Mouse (Mus musculus): ENCODE results near the gene Szrd1. TPM values are rescaled to one million over a fixed set of nuclear protein-coding genes. Genes with fewer than 3 reads are reported as not detected.

The Szrd1 gene
- 51.7 and 59.0 TPM in 2 replicates for total RNA-seq (2017)

DNA sequence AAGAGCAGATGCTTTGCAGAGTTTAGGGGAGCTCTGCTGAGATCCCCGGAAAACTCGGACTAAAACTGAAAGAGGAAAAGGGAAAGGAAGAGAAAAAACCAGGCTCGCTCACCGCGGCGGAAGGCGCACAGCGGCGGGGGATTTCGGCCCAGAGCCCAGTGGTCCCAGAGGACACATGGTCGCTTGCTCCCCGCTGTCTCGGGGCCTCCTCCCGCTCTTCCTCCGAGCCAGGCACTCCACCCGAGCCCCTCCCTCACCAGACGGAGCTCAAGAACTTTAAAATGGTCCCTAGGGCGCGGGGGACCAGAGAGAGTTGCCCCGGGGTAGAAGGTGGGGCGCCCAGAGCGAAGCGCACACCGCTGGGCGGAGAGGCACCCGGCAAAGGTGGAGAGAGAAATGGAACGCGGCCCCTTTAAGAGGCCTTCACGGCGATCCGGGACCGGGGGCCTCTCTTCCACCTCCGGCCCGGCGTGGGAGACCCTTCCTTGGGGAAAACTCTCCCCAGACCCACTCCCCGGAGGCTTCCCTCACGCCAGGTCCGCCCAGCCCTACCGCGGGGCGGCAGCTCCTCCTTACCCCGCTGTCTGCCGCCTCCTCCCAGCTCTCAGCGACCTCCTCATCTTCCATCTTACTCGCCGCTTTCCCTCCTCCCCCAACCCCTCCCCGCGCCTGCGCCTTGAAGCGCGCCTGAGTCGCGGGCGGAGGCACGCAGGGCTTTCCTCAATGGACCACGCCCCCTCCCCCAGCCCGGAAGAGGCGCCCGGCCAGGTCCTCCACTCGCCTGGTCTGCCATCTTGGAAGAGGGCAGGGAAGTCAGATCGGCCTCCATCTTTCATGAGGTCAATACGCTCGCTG lies at the start of gene Szrd1:
Gene Szrd1 (minus strand): TSS at position 660 of the 855 bp plus-strand sequence.
- ATAC-seq (replicated peaks in 1 of 2; ENCODE audit: insufficient read depth in 1 of 2, low FRiP score in 2 of 2, low TSS enrichment in 1 of 2, low read depth in 1 of 2, poor library complexity in 2 of 2, severe bottlenecking in 2 of 2), result peak; percentile 94

DNA sequence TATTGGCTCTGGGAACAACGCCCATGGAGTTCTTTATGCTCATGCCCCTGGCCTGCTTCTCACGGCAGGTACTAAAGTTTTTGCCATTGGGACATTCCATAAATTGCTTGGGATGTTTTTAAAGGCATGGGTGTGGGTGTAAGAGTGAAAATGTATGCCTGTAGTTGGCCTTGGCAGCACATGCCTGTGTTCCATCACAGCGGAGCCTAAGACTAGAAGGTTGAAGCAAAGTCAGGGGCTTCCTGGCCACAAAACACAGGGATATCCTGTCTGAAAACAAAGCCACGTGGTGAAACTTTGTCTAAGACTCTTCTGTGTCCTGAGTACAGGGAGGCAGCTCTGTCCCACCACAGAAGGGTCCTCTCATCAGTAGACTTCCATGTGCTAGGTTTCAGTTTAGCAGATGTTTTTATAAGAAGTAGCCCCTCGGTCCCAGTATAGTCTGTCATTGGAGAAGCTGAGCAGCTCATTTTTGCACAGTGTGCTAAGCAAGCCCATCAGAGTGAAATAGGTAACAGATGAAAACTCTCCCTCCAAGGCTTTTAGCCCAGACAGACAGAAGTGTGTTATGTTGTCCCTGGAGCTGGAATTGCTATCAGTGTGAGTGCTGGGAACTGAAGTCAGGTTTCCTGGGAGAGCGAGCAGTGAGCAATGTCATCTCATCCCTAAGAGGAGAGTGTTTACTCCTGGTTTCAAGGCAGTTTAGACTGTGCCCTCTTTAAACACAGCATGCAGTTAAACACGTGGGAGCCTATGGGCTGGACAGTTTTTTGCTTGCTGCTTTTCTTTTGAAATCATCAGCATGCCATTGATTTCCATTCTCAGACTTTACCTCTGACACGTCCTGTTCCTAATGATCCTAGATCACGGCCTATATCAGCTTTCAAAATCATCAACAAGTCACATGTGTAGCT lies 47.6 kb upstream of the Szrd1 start:
- ATAC-seq (replicated peaks in 1 of 2; ENCODE audit: insufficient read depth in 1 of 2, low FRiP score in 2 of 2, low TSS enrichment in 1 of 2, low read depth in 1 of 2, poor library complexity in 2 of 2, severe bottlenecking in 2 of 2), result no peak

DNA sequence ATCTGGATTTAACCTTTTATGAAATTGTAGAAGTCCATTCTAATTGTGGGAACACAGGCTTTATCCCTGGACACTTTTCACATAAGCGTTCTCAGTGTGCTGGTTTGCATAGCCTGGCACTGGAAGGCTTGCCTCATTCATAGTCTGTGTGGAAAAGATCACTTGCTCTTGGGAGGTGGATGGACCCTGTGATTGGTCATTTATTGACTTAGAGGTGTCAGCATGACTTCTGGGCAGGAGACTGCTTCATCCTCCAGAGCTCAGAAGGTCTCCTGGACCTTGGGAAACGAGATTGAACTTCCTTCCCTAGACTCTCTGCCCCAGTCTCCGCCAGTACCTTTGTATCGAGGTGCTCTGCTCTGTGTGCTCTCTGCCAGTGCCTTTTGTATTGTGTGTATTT lies 44.9 kb upstream of the Szrd1 start:
- no peak for ATAC-seq (replicated peaks in 1 of 2; ENCODE audit: insufficient read depth in 1 of 2, low FRiP score in 2 of 2, low TSS enrichment in 1 of 2, low read depth in 1 of 2, poor library complexity in 2 of 2, severe bottlenecking in 2 of 2)

DNA sequence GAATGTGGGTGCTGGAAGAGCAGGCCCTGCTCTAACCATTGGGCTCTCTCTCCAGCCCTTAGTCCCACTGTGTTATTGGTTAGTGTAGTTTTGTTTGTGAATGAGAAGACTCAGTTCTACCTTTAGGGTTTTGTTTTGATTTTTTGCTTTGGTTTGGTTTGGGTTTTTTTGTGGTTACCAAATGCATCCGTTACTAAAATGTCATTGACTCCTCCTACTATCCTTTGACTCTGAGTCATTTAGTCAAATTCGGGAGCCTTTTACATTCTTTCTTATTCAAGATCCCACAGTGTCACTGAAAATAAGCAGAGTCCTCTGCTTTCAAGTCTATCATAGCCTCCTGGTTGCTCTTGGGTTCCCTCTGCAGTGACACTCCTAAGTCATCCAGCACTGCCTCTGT lies 44.4 kb upstream of the Szrd1 start:
- no peak for ATAC-seq (replicated peaks in 1 of 2; ENCODE audit: insufficient read depth in 1 of 2, low FRiP score in 2 of 2, low TSS enrichment in 1 of 2, low read depth in 1 of 2, poor library complexity in 2 of 2, severe bottlenecking in 2 of 2)

DNA sequence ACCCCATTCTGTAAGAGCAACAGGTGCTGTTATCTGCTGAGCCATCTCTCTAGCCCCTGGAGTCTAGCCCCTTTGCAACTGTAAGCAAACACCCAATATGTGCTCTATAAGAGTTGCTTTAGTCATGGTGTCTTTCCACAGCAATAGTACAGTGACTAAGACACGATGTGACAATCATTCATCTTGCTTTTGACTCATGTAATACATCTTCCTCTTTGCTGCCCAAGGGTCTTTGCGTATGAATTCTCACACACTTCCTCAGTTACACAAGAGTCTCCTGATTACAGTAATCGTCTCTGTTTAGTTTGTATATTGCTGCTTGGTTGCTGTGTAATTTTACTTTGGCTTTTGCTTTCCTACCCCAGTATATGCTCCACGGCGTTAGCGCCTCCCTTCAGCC lies 42.4 kb upstream of the Szrd1 start:
- peak; percentile 59 to 63; a peak in 3 of 4 replicates for ATAC-seq (replicated peaks in 1 of 2; ENCODE audit: insufficient read depth in 1 of 2, low FRiP score in 2 of 2, low TSS enrichment in 1 of 2, low read depth in 1 of 2, poor library complexity in 2 of 2, severe bottlenecking in 2 of 2)

DNA sequence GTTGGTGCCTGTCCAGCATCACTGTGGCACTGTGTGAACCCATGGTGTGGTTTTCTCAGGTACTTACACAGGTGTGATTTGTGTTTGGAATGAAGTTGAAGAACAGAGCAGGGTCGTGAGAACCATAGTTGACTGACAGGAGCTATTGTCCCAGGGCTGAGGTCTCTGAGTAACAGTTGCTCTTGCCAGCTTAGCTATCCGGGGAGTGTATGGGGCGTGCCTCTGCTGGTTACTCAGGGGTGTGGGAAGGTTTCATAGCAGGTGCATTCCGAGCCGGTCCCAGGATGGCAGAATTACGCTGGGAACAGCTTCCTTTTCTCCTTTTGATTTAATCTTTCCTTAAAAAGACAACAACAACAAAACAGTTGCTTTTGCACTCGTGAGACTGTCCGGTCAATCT lies 41.3 kb upstream of the Szrd1 start:
- no peak for ATAC-seq (replicated peaks in 1 of 2; ENCODE audit: insufficient read depth in 1 of 2, low FRiP score in 2 of 2, low TSS enrichment in 1 of 2, low read depth in 1 of 2, poor library complexity in 2 of 2, severe bottlenecking in 2 of 2)

DNA sequence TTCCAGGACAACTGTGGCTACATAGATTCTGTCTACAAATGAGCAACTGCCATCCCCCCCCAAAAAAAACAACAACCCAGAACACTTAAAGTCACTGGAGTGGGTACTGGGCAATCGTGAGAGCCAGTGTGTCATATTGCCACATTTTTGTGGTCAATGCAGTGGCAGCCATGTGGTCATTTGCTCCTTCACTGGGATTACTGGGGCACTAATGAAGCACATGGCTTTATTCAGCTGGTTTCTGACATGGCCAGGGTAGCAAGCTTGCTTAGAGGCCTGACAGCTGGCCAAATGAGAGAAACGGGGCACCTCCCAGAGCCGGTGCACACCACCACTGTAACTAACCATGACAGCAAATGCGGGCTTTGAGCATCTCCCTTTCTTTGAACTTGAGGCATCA lies 38.9 kb upstream of the Szrd1 start:
- no peak for ATAC-seq (replicated peaks in 1 of 2; ENCODE audit: insufficient read depth in 1 of 2, low FRiP score in 2 of 2, low TSS enrichment in 1 of 2, low read depth in 1 of 2, poor library complexity in 2 of 2, severe bottlenecking in 2 of 2)

DNA sequence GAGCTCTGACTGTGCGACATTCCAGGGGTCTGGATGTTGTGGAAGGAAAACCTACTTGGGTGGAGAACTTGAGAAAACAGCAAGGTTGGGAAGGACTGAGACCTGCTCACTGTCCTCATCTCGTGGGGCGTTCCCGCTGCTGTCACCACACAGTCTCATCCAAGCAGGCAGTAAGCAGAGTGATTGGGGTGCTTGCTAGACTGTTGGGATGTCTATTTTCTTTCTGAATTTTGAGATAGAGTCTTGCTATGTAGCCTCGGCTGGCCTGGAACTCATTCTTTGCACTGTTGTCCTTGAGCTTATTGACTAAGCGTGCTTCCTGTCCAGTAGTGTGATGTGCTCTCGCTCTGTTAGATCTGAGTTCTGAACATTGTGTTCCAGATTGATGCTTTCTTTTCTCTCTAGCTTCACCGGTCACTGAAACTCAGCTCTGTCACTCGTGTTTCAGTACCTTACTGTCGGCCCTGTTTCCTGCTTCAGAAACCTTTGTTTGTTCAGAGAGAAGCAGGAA lies 36.8 kb upstream of the Szrd1 start:
- ATAC-seq (replicated peaks in 1 of 2; ENCODE audit: insufficient read depth in 1 of 2, low FRiP score in 2 of 2, low TSS enrichment in 1 of 2, low read depth in 1 of 2, poor library complexity in 2 of 2, severe bottlenecking in 2 of 2), result no peak

DNA sequence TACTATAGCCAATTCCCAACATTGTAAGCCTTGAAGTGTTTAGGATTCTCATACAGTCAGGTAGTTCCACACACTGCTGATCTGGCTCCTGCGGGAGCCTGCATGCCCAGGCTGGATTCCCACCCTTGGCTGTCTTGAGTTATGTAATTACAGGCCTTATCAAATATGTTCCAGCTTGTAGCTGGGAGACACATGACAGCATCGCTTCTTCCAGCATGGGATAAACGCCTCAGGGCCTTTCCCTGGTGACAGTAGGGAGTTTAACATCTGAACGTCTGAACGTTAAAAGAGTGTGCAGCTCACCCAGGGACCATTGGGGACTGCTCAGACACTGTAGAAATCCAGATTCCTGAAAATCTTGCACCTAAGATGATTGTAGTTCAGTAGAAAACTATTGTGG lies 36.2 kb upstream of the Szrd1 start:
- ATAC-seq (replicated peaks in 1 of 2; ENCODE audit: insufficient read depth in 1 of 2, low FRiP score in 2 of 2, low TSS enrichment in 1 of 2, low read depth in 1 of 2, poor library complexity in 2 of 2, severe bottlenecking in 2 of 2), result no peak

DNA sequence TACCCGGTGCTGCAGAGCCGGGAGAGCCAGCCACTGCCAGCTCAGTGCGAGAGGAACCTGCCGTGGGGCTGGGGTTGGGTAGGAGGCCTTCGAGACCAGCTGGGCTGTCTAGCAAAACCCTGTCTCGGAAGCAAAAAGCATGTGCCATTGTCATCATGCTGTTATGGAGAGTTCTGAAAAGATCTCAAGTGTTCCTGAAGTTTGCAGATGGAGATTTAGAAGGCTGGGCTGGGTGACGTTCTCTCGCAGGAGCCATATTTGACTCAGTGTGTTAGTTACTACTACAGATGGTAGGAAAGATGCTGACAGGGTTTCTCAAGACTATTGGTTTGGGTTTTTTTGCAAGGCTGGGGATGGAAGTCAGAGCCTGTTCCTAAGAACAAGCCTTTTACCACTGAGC lies 32.5 kb upstream of the Szrd1 start:
- no peak for ATAC-seq (replicated peaks in 1 of 2; ENCODE audit: insufficient read depth in 1 of 2, low FRiP score in 2 of 2, low TSS enrichment in 1 of 2, low read depth in 1 of 2, poor library complexity in 2 of 2, severe bottlenecking in 2 of 2)

DNA sequence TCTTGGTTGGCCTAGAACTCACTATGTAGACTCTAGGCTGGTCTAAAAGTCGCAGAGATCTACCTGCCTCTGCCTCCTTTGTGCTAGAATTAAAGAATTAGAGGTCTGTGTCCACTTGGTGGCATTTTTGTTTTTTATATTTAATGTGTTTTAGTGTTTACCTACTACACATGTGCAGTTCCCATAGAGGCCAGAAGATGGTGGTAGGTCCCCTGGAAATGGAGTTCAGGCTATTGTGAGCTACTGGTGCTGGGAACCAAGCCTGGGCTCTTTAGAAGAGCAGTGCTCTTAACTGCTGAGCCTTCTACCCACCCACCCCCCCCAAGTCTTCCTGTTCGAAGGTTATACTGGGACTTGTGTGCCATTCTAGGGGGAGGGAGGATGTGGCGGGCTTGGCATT lies 27.6 kb upstream of the Szrd1 start:
- no peak for ATAC-seq (replicated peaks in 1 of 2; ENCODE audit: insufficient read depth in 1 of 2, low FRiP score in 2 of 2, low TSS enrichment in 1 of 2, low read depth in 1 of 2, poor library complexity in 2 of 2, severe bottlenecking in 2 of 2)

DNA sequence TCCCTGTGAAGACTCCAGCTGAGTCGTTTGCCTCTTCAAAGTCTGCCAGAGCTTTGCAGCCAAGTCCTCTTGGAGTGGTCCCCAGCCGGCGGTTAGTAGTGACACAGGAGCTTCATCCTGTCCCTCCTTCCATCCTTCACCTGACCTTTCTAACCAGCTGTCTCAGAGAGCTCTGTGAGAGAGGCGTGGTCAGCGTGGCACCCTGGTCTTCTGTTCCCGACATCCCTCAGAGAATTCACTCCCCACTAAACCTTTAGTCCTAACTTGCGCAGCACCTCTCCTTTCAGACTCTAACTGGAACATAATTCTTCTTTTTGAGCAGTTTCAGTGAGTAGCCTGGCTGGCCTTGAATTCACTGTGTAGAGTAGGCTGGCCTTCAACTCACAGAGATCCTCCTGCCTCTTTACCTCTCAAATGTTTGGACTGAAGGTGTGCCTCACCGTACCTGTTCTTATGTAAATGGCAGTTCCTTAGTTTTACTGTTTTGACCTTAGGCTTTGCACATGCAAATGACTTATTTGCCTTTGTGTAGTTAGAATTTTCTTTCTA lies 26.2 kb upstream of the Szrd1 start:
- ATAC-seq (replicated peaks in 1 of 2; ENCODE audit: insufficient read depth in 1 of 2, low FRiP score in 2 of 2, low TSS enrichment in 1 of 2, low read depth in 1 of 2, poor library complexity in 2 of 2, severe bottlenecking in 2 of 2), result no peak

DNA sequence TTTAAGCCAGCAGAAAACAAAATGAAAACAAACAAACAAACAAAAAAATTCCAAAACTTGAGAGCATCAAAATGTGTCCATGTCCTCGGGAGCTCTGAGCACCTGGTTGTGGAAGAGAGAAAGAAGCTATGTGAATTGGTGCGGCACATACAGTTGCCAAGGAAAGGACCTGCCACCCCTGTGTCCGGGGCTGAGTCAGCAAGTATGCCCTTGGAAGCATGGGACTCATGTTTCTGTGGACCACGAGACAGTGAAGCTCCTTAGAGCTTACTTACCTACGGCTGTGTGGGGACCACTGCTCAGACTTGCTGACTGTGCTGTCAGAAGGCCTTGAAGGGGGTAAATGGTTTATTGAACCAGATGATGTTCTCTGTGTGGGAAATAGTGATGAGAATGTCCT lies 24.2 kb upstream of the Szrd1 start:
- no peak for ATAC-seq (replicated peaks in 1 of 2; ENCODE audit: insufficient read depth in 1 of 2, low FRiP score in 2 of 2, low TSS enrichment in 1 of 2, low read depth in 1 of 2, poor library complexity in 2 of 2, severe bottlenecking in 2 of 2)

DNA sequence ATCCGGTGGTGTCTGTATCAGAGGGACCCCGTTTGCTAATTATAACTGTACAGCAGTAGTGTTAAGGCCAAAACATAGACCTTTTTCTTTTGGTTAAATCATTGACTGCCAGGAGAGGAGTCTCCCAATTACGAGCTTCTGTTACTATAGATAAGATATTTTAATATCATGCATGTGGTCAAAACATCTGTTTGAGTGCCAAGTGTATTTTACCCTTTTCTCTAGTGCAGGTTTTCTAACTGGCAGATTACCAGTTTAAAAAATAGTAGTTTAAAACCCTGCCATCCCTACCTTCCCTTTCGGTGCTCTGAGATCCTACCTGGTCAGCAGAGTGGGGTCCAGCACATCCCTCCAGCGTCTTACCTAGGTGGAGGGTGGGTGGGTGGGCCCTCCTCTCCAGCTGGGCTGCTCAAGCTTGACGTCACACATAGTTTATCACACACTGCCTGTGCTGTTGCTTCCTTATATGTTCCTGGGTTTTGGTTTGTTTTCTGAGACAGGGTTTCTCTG lies 22.2 kb upstream of the Szrd1 start:
- ATAC-seq (replicated peaks in 1 of 2; ENCODE audit: insufficient read depth in 1 of 2, low FRiP score in 2 of 2, low TSS enrichment in 1 of 2, low read depth in 1 of 2, poor library complexity in 2 of 2, severe bottlenecking in 2 of 2), result peak in 1 of 2 experiments; percentile 11; a peak in 1 of 4 replicates

DNA sequence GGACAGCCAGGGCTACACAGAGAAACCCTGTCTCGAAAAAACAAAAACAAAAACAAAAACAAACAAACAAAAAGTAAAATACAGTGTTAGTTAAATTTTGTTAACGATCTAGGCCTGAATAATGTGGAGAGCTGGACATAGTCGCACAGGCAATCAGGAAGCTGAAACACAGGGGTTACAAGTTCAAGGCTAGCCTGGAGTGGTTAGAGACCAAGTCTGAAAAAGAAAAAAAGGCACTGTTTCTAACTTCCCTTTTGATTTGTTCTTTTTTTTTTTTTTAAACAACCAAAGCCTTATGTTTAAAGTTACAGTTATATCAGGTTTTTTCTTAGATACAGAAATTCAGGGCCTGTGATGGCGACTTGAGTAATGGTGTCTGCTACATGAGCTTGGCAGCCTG lies 20.6 kb upstream of the Szrd1 start:
- no peak for ATAC-seq (replicated peaks in 1 of 2; ENCODE audit: insufficient read depth in 1 of 2, low FRiP score in 2 of 2, low TSS enrichment in 1 of 2, low read depth in 1 of 2, poor library complexity in 2 of 2, severe bottlenecking in 2 of 2)

DNA sequence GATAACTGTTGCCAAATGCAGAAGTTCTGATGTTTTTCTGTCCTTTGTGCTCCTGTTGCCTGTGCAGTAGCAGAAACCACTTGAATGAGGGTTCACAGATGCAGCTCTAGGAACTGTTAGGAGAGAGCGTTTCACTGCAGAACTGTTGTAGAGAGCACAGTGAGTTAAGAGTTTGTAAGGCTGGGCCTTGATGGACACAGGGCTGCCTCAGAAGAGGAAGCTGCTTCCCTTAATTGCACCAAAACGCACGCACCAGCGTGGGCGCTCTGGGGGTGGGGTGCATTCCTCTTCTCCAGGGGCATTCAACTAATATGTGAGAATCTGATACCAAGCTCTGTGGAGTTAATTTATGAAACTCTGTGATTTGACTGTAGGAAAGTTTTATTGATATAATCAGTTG lies 20.1 kb upstream of the Szrd1 start:
- ATAC-seq (replicated peaks in 1 of 2; ENCODE audit: insufficient read depth in 1 of 2, low FRiP score in 2 of 2, low TSS enrichment in 1 of 2, low read depth in 1 of 2, poor library complexity in 2 of 2, severe bottlenecking in 2 of 2), result peak; percentile 52 to 55; a peak in 2 of 4 replicates

DNA sequence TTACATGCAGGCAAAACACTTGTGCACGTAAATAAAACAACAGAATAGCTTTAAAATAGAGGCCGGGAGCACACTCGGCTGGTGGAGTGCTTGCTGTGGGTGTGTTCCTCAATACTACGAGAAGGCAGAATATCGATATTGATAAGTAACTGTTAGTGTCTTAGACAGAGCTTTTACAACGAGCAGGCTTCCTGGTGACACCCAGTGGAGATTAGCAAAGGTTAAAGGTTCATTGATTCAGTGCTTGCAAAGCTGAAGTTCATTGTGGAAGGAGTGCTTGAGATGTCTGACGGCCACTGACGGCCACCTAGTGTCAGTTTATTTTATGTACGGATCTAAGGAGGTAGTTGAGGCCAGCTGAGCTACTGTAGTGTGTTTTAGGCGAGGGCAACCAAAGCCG lies 19.5 kb upstream of the Szrd1 start:
- ATAC-seq (replicated peaks in 1 of 2; ENCODE audit: insufficient read depth in 1 of 2, low FRiP score in 2 of 2, low TSS enrichment in 1 of 2, low read depth in 1 of 2, poor library complexity in 2 of 2, severe bottlenecking in 2 of 2), result no peak

DNA sequence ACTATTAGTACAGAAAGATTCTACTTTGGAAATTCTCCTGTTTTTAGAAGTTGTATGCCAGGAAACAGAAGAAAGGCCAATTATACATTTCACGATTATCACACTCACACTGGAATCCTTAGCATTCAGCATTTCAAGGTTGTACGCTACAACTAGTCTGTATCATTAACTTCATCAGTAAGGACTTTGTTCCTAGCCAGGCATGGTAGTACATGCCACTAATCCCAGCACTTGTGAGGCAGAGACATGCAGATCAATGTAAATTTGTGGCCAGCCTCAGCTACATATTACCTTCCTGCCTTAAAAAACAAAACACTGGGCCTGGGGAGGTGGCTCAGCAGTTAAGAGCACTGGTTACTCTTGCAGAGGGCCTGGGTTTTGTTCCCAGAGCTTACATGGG lies 19.0 kb upstream of the Szrd1 start:
- no peak for ATAC-seq (replicated peaks in 1 of 2; ENCODE audit: insufficient read depth in 1 of 2, low FRiP score in 2 of 2, low TSS enrichment in 1 of 2, low read depth in 1 of 2, poor library complexity in 2 of 2, severe bottlenecking in 2 of 2)
